Mouse (Mus musculus) small intestine, adult 2 months (tissue): ENCODE measurements at regions not wholly inside any gene's neighbourhood (a gene's known extent, or its start where the extent isn't known, plus 50 kb on each side); places are given as distances from the start of the nearest gene placed in this dataset.

Source experiments
- CTCF ChIP-seq: fragments of 200-500 bp; IDR thresholded peaks from 2 replicates; pipeline ENCODE4 v1.5.1; 2012; ENCODE audit warnings: low read depth, mild to moderate bottlenecking, control low read depth, inconsistent platforms, low read length, moderate library complexity, mixed read lengths; ENCODE audit not compliant: insufficient replicate concordance, insufficient read length; ENCODE audit errors: extremely low read depth
- POLR2A ChIP-seq: fragments of 200-500 bp; IDR thresholded peaks from 2 replicates; pipeline ENCODE4 v1.6.1; 2012; ENCODE audit warnings: low read depth, mild to moderate bottlenecking, control low read depth, inconsistent platforms, low read length, moderate library complexity

DNA sequence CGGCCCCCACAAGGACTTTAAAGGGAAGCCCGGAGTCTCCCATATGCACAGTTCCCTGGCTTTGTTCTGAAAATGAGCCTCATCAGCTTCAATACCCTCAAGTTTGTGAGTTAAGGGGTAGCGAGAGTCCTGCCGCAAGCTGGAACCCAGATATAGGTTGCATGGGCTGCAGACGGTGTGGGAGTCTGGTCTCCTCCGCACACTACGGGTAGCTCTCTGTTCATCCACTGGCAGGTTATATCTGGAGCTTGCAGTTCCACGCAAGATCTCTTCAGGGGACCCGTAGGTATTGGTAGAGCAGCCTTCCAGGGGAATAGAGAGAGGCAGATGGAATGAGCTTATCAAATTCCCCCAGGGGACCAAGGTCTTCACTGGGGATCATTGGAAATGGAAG, 400.1 kb upstream of the Kazn start:
- TF ChIP-seq CTCF (no peak), POLR2A (no peak)
